Mouse (Mus musculus) liver, adult 2 months (tissue): ENCODE measurements around the gene Olfr1020. TPM values are rescaled to one million over a fixed set of nuclear protein-coding genes. Genes with fewer than 3 reads are reported as not detected.

ENCODE experiments used
- DNase-seq: peaks from one replicate; pipeline ENCODE4 v3.0.0-alpha.2; 2011; ENCODE audit warnings: low read depth, low spot score; ENCODE audit errors: extremely low read depth
- H3K27ac ChIP-seq: fragments of 200-500 bp; replicated peaks from 2 replicates; pipeline ENCODE4 v1.5.1; 2012; ENCODE audit warnings: low read depth, mild to moderate bottlenecking, control low read depth, inconsistent platforms, low read length; ENCODE audit not compliant: insufficient read depth
- H3K27me3 ChIP-seq: fragments of 200-500 bp; 2 replicates; pipeline ENCODE4 v1.6.1; 2012; ENCODE audit warnings: mild to moderate bottlenecking, moderate library complexity, low read length, inconsistent platforms; ENCODE audit not compliant: control insufficient read depth, insufficient read depth
- H3K36me3 ChIP-seq: fragments of 200-500 bp; 2 replicates; pipeline ENCODE4 v1.6.1; 2012; ENCODE audit warnings: low read length, inconsistent platforms; ENCODE audit not compliant: control insufficient read depth, insufficient read depth
- H3K4me1 ChIP-seq: fragments of 200-500 bp; 2 replicates; pipeline ENCODE4 v1.6.1; 2011; ENCODE audit warnings: low read length; ENCODE audit not compliant: control insufficient read depth, insufficient read depth
- H3K4me3 ChIP-seq: fragments of 200-500 bp; 2 replicates; pipeline ENCODE4 v1.5.1; 2011; ENCODE audit warnings: low read depth, mild to moderate bottlenecking, control low read depth, low read length, moderate library complexity; ENCODE audit not compliant: insufficient read depth
- H3K79me2 ChIP-seq: fragments of 200-500 bp; 2 replicates; pipeline ENCODE4 v1.6.1; 2012; ENCODE audit warnings: inconsistent platforms, mild to moderate bottlenecking, low read length, moderate library complexity; ENCODE audit not compliant: control insufficient read depth, insufficient read depth
- H3K9ac ChIP-seq: fragments of 200-500 bp; 2 replicates; pipeline ENCODE4 v1.6.1; 2012; ENCODE audit warnings: low read depth, mild to moderate bottlenecking, control low read depth, inconsistent platforms, low read length
- CTCF ChIP-seq: fragments of 200-500 bp; IDR thresholded peaks from 2 replicates; pipeline ENCODE4 v1.5.1; 2011; ENCODE audit warnings: low read depth, low read length, control low read depth
- POLR2A ChIP-seq: fragments of 200-500 bp; IDR thresholded peaks from 2 replicates; pipeline ENCODE4 v1.6.1; 2011; ENCODE audit warnings: low read length, control low read depth; ENCODE audit not compliant: insufficient read depth; ENCODE audit errors: extremely low read depth
- WGBS: fragments of 180-500 bp; shearing (Covaris S2); methylation state at CpG from one replicate; pipeline ENCODE4 v1.1.7; 2018; 5-methylcytosine and 5-hydroxymethylcytosine counted together
- polyA plus RNA-seq: library from polyadenylated mRNA; depleted of rRNA; stranded (reverse); fragments of >200 nt; gene quantifications from 2 replicates; pipeline ENCODE4 v1.2.3, GENCODE M21; 2012; rRNA removed
- total RNA-seq: library from RNA; depleted of rRNA; stranded (reverse); fragments of >200 nt; gene quantifications from 2 replicates; pipeline ENCODE4 v1.2.3, GENCODE M21; 2014; rRNA removed

The Olfr1020 gene
- total and polyA plus RNA-seq, 2 experiments: not detected

- H3K27me3 ChIP-seq: no peaks in the 10 kb centered on the region
- WGBS: 57% methylated on average over 2 of the region's 2 CpGs
- H3K79me2 ChIP-seq: no peaks in the 10 kb centered on the region
- H3K27ac ChIP-seq: no peak within 1 kb of the TSS
- no peak within 1 kb of the TSS for H3K4me3 ChIP-seq
- no peaks in the 10 kb centered on the region for H3K36me3 ChIP-seq
- no peak within 1 kb of the TSS for H3K9ac ChIP-seq
- no peak for DNase-seq
- no peak for TF ChIP-seq CTCF
- no peak for TF ChIP-seq POLR2A
- H3K4me1 ChIP-seq: no peaks in the 10 kb centered on the region
These were observed 38.5 kb downstream of the Olfr1020 start, which contains the start of gene Olfr1023 for GRCm38 (mm10) chr2:85885340-85885739. TSS of gene Olfr1023 (plus strand) at chr2:85885640.

Other genes with a start within 250 kb of the Olfr1020 start
- not detected in 2 replicates for gene Olfr1000, start 235.1 kb upstream of the Olfr1020 start, total RNA-seq
- gene Olfr1000, start 235.1 kb upstream of the Olfr1020 start, polyA plus RNA-seq: not detected in 2 replicates
- not detected in 2 replicates for gene Olfr1002, start 196.3 kb upstream of the Olfr1020 start, total RNA-seq
- gene Olfr1002, start 196.3 kb upstream of the Olfr1020 start, polyA plus RNA-seq: not detected in 2 replicates
- not detected in 2 replicates for gene Olfr154, start 182.6 kb upstream of the Olfr1020 start, total RNA-seq
- gene Olfr154, start 182.6 kb upstream of the Olfr1020 start, polyA plus RNA-seq: not detected in 2 replicates
- gene Olfr1006, start 168.3 kb upstream of the Olfr1020 start, total RNA-seq: not detected in 2 replicates
- not detected in 2 replicates for gene Olfr1006, start 168.3 kb upstream of the Olfr1020 start, polyA plus RNA-seq
- not detected in 2 replicates for gene Olfr1008, start 157.6 kb upstream of the Olfr1020 start, total RNA-seq
- not detected in 2 replicates for gene Olfr1008, start 157.6 kb upstream of the Olfr1020 start, polyA plus RNA-seq
- gene Olfr1009, start 131.6 kb upstream of the Olfr1020 start, total RNA-seq: not detected in 2 replicates
- not detected in 2 replicates for gene Olfr1009, start 131.6 kb upstream of the Olfr1020 start, polyA plus RNA-seq
- gene Olfr1012, start 84.3 kb upstream of the Olfr1020 start, total RNA-seq: not detected in 2 replicates
- not detected in 2 replicates for gene Olfr1012, start 84.3 kb upstream of the Olfr1020 start, polyA plus RNA-seq
- gene Olfr1013, start 79.9 kb upstream of the Olfr1020 start, total RNA-seq: not detected in 2 replicates
- gene Olfr1013, start 79.9 kb upstream of the Olfr1020 start, polyA plus RNA-seq: not detected in 2 replicates
- gene Olfr1014, start 74.3 kb upstream of the Olfr1020 start, total RNA-seq: not detected in 2 replicates
- not detected in 2 replicates for gene Olfr1014, start 74.3 kb upstream of the Olfr1020 start, polyA plus RNA-seq
- gene Olfr1015, start 65.0 kb upstream of the Olfr1020 start, total RNA-seq: not detected in 2 replicates
- not detected in 2 replicates for gene Olfr1015, start 65.0 kb upstream of the Olfr1020 start, polyA plus RNA-seq
- gene Olfr1016, start 44.5 kb upstream of the Olfr1020 start, total RNA-seq: not detected in 2 replicates
- gene Olfr1016, start 44.5 kb upstream of the Olfr1020 start, polyA plus RNA-seq: not detected in 2 replicates
- not detected in 2 replicates for gene Olfr1018, start 28.6 kb upstream of the Olfr1020 start, total RNA-seq
- not detected in 2 replicates for gene Olfr1018, start 28.6 kb upstream of the Olfr1020 start, polyA plus RNA-seq
- not detected in 2 replicates for gene Olfr1019, start 1.5 kb upstream of the Olfr1020 start, total RNA-seq
- not detected in 2 replicates for gene Olfr1019, start 1.5 kb upstream of the Olfr1020 start, polyA plus RNA-seq
- not detected in 2 replicates for gene Olfr1022, start 21.6 kb downstream of the Olfr1020 start, total RNA-seq
- not detected in 2 replicates for gene Olfr1022, start 21.6 kb downstream of the Olfr1020 start, polyA plus RNA-seq
- gene Olfr1023, start 38.6 kb downstream of the Olfr1020 start, total RNA-seq: not detected in 2 replicates
- gene Olfr1023, start 38.6 kb downstream of the Olfr1020 start, polyA plus RNA-seq: not detected in 2 replicates
- gene Olfr1024, start 58.0 kb downstream of the Olfr1020 start, total RNA-seq: not detected in 2 replicates
- gene Olfr1024, start 58.0 kb downstream of the Olfr1020 start, polyA plus RNA-seq: not detected in 2 replicates
- not detected in 2 replicates for gene Olfr1025-ps1, start 68.2 kb downstream of the Olfr1020 start, total RNA-seq
- not detected in 2 replicates for gene Olfr1025-ps1, start 68.2 kb downstream of the Olfr1020 start, polyA plus RNA-seq
- not detected in 2 replicates for gene Olfr1026, start 74.5 kb downstream of the Olfr1020 start, total RNA-seq
- gene Olfr1026, start 74.5 kb downstream of the Olfr1020 start, polyA plus RNA-seq: not detected in 2 replicates
- gene Olfr1028, start 103.4 kb downstream of the Olfr1020 start, total RNA-seq: not detected in 2 replicates
- not detected in 2 replicates for gene Olfr1028, start 103.4 kb downstream of the Olfr1020 start, polyA plus RNA-seq
- 0.09 and 0.13 TPM in 2 replicates for gene Olfr1029, start 126.9 kb downstream of the Olfr1020 start, total RNA-seq
- gene Olfr1029, start 126.9 kb downstream of the Olfr1020 start, polyA plus RNA-seq: 0.04 TPM in 1 of 2 replicates, not detected in the other
- gene Olfr1030, start 132.2 kb downstream of the Olfr1020 start, total RNA-seq: under 0.01 TPM in 1 of 2 replicates, not detected in the other
- 0.02 TPM in 1 of 2 replicates, not detected in the other for gene Olfr1030, start 132.2 kb downstream of the Olfr1020 start, polyA plus RNA-seq
- not detected in 2 replicates for gene Olfr1031, start 143.3 kb downstream of the Olfr1020 start, total RNA-seq
- gene Olfr1031, start 143.3 kb downstream of the Olfr1020 start, polyA plus RNA-seq: not detected in 2 replicates
- gene Olfr1032, start 158.5 kb downstream of the Olfr1020 start, total RNA-seq: not detected in 2 replicates
- gene Olfr1032, start 158.5 kb downstream of the Olfr1020 start, polyA plus RNA-seq: not detected in 2 replicates
- 8.7 and 10.7 TPM in 2 replicates for gene Olfr1033, start 173.6 kb downstream of the Olfr1020 start, total RNA-seq
- gene Olfr1033, start 173.6 kb downstream of the Olfr1020 start, polyA plus RNA-seq: 1.7 TPM in 2 replicates
- gene Olfr1034, start 198.8 kb downstream of the Olfr1020 start, total RNA-seq: 2.4 and 2.6 TPM in 2 replicates
- 0.90 and 0.93 TPM in 2 replicates for gene Olfr1034, start 198.8 kb downstream of the Olfr1020 start, polyA plus RNA-seq
- not detected in 2 replicates for gene Olfr1036, start 227.0 kb downstream of the Olfr1020 start, total RNA-seq
- gene Olfr1036, start 227.0 kb downstream of the Olfr1020 start, polyA plus RNA-seq: not detected in 2 replicates
- not detected in 2 replicates for gene Olfr1037, start 240.4 kb downstream of the Olfr1020 start, total RNA-seq
- gene Olfr1037, start 240.4 kb downstream of the Olfr1020 start, polyA plus RNA-seq: not detected in 2 replicates